Mouse (Mus musculus): Measurements from ENCODE around the gene Herc2. TPM values are rescaled to one million over a fixed set of nuclear protein-coding genes. Genes with fewer than 3 reads are reported as not detected.
"Not testable (repeated sequence)": the region's sequence is repeated elsewhere in the genome, so short reads cannot be mapped to it uniquely, and the experiment has no call there.

Gene Herc2
- 44.6 and 46.0 TPM in 2 replicates for polyA plus RNA-seq (2012; rRNA removed)

DNA sequence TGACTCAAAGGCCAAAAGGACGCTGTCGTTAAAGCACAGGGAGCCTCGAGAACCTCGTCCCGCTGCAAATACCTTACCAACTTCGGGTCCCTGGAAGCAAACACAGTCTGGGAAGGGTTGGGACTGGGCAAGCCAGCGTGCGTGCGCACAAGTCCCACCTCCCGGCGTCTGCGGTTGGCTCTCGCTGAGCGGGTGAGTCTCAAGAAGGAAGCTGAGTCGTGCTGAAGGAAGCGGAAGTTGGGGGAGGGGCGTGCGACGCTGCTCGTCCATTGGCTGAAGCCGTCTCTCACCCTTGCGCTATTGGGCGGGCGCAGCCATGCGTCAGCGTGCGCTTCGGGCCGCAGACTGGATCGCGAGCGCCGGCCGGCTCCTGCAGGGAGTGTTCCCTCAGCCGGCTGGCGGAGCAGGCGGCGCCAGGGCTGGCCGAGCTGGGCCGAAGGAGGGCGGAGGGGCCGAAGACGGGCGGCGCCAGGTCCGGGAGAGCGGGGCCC, at the start of gene Herc2:
TSS of gene Herc2 (plus strand) at position 366 of the 491 bp plus-strand sequence.
- DNase-seq (ENCODE audit: extremely low spot score in 1 of 2, low spot score in 1 of 2) = peak; percentile 99

- DNase-seq (ENCODE audit: extremely low spot score in 1 of 2, low spot score in 1 of 2) = no peak
Measured at GRCm38 (mm10) chr7:56010318-56011017, 39.5 kb upstream of the Herc2 start.

DNA sequence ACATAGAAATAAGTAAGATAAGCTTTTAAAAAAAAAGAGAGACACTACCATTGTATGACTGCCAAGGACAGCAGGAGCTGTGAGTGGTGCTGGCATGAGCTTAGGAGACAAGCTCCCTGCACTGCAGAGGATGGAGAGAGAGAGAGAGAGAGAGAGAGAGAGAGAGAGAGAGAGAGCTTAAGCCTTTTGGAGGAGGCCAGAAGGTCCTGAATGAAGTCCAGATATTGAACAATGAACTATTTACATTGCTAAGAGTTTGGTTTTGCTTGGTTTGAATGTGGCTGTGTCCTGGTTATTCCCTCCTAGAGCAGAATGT, 39.0 kb upstream of the Herc2 start:
- DNase-seq (ENCODE audit: extremely low spot score in 1 of 2, low spot score in 1 of 2) = no peak

GRCm38 (mm10) chr7:56013261-56014001, 36.6 kb upstream of the Herc2 start:
- DNase-seq (ENCODE audit: extremely low spot score in 1 of 2, low spot score in 1 of 2) = no peak

DNA sequence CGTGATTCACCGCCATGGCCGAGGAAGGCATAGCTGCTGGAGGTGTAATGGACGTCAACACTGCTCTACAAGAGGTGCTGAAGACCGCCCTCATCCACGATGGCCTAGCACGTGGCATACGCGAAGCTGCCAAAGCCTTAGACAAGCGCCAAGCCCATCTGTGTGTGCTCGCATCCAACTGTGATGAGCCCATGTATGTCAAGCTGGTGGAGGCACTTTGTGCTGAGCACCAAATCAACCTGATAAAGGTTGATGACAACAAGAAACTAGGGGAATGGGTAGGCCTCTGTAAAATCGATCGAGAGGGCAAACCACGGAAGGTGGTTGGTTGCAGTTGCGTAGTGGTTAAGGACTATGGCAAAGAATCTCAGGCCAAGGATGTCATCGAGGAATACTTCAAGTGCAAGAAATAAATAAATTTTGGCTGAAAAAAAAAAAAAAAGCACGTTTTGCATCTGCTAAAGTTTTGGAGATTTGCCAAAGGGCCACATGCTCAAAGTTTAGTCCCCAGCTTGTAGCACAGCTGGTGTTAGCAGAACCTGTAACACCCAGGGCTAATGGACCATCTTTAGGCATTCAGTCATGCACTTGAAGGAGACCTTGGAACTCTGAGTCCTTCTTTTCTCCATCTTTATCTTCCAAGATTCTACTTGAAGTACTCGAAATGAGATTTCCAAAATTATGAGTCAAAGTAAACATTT, 35.8 kb upstream of the Herc2 start:
- not testable (repeated sequence) for DNase-seq (ENCODE audit: extremely low spot score in 1 of 2, low spot score in 1 of 2)

GRCm38 (mm10) chr7:56015172-56015571, 34.8 kb upstream of the Herc2 start:
- no peak for DNase-seq (ENCODE audit: extremely low spot score in 1 of 2, low spot score in 1 of 2)

DNA sequence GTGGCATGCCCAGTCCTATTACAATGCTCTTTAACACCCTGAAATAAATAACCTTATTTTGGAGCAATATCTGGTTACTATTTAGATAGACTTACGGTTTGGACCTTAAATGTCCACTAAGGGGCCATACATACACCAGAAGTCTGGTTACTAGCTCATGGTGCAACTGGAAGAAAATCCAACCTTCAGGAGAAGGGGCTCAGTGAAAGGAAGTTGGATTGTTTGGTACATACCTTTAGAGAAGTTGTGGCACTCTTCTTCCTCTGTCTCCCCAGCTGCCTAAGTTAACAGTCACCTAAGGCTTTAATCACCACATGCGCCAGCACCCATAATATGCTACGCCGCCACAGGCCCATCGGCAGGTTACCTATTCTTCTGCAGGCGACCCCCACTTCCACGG, 34.2 kb upstream of the Herc2 start:
- no peak for DNase-seq (ENCODE audit: extremely low spot score in 1 of 2, low spot score in 1 of 2)

- DNase-seq (ENCODE audit: extremely low spot score in 1 of 2, low spot score in 1 of 2) = no peak
Measured at GRCm38 (mm10) chr7:56017761-56018160, 32.2 kb upstream of the Herc2 start.

GRCm38 (mm10) chr7:56018446-56018971, 31.5 kb upstream of the Herc2 start:
- no peak for DNase-seq (ENCODE audit: extremely low spot score in 1 of 2, low spot score in 1 of 2)

DNA sequence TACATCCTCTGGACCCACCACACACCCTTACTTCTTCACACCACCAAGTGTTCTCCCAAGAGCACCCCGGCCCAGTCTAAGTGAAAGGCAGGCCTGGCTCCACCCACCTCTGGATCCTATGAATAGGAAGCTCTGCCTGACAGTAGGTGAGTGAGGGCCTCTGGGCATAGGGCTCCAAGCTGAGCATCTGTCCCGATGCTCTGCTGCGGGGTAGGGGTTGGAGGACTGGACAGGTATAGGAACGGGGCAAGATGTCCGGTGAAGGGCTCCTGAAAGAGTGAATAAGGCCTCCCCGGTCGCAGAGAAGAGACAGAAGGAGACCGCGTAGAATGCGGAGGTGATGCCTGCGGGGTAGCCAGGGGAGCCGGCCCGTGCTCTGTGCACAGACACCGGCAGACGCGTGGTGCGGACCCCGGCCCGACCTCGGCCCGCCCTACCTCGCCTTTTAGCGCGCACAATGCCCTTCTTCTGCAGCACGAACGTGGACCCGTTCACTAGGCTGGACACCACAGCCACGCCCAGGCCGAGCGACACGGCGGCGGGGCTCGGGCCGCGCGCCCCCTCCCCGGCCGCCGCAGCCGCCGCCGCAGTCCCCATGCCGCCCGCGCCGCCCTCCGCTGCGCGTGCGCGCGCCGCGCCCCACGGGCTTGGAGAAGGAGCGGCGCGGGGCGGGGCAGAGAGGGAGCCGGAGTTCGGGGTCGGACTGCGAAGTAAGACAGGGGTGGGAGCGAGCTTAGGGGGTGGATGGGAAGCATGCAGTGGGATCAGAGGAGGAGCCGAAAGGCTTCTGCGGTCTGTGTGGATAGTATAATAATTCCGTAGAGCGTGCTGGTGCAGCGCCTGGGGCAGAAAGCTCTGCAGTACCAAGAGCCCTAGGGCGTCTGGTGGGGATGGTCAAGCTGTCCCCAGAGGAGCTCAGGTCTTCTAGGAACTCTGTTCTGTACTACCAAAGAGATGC, 30.7 kb upstream of the Herc2 start:
- peak; percentile 30 to 75 for DNase-seq (ENCODE audit: extremely low spot score in 1 of 2, low spot score in 1 of 2)

GRCm38 (mm10) chr7:56019930-56020253, 30.1 kb upstream of the Herc2 start, which contains the start of gene Nipa1:
Nipa1 (minus strand) TSS chr7:56019954.
- no peak for DNase-seq (ENCODE audit: extremely low spot score in 1 of 2, low spot score in 1 of 2)

DNA sequence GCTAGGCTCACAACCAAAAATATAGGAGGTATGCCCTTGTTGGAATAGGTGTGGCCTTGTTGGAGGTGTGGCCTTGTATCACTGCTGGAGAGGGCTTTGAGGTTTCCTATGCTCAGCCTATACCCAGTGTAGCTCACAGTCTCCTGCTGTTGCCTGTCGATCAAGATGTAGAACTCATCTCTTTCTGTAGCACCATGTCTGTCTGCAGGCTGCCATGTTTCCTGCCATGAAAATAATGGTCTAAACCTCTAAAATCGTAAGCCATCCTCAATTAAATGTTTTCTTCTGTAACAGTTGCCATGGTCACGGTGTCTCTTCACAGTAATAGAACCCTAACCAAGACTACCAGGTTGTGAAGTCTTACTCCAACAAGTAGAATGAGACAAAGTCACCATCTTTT, 26.4 kb upstream of the Herc2 start:
- no peak for DNase-seq (ENCODE audit: extremely low spot score in 1 of 2, low spot score in 1 of 2)

- DNase-seq (ENCODE audit: extremely low spot score in 1 of 2, low spot score in 1 of 2) = peak; percentile 33 to 93
Measured at GRCm38 (mm10) chr7:56042353-56042752, 7.6 kb upstream of the Herc2 start.

GRCm38 (mm10) chr7:56043577-56044266, 6.3 kb upstream of the Herc2 start:
- no peak for DNase-seq (ENCODE audit: extremely low spot score in 1 of 2, low spot score in 1 of 2)

GRCm38 (mm10) chr7:56044267-56044629, 5.7 kb upstream of the Herc2 start:
- no peak for DNase-seq (ENCODE audit: extremely low spot score in 1 of 2, low spot score in 1 of 2)

- no peak for DNase-seq (ENCODE audit: extremely low spot score in 1 of 2, low spot score in 1 of 2)
Measured at GRCm38 (mm10) chr7:56047178-56047577, 2.8 kb upstream of the Herc2 start.

GRCm38 (mm10) chr7:56050487-56050911, 503 bp downstream of the Herc2 start:
- DNase-seq (ENCODE audit: extremely low spot score in 1 of 2, low spot score in 1 of 2) = peak in 1 of 2 experiments; percentile 36

DNA sequence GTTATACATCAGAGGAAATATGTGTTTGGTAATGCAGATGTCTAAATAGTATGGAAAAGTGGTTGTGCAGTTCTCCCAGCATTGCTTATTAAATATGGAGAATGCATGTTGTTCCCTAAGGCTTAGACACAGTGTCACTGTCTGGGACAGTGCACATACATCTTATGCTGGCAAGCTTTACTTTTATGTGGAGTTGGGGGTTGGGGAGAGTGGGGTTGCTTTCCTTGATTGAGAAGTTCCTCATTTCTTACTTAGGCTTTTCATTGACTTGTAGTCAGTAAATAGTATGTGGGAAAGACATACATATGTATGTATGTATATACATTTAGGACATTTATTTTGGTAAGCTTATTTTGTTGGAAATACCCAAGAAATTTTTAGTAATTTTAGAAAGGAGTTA, 3.0 kb downstream of the Herc2 start:
- DNase-seq (ENCODE audit: extremely low spot score in 1 of 2, low spot score in 1 of 2) = no peak

- DNase-seq (ENCODE audit: extremely low spot score in 1 of 2, low spot score in 1 of 2) = no peak
Measured at GRCm38 (mm10) chr7:56055338-56055737, 5.3 kb downstream of the Herc2 start.

DNA sequence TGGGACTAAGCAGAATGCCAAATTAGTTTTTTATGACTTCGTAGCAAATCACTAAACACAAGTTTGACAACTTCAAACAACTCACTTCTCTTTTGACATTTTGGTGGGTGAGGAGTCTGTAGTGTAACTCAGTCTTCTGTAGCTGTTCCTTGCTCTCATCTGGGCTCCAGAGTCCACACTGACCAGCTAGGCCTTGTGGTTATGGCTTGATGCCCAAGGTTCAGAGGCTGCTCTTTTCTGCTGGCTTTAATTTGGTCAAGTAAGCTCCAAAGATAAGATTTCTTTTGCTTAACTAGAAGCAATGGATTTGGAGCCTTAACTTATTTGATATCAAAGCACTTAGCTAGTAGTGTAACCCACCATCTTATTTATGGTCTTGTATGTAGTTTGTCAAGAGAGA, 14.9 kb downstream of the Herc2 start:
- no peak for DNase-seq (ENCODE audit: extremely low spot score in 1 of 2, low spot score in 1 of 2)
